Mouse (Mus musculus) forebrain, embryonic 14.5 days (tissue): ENCODE results near the gene Rora. TPM values are rescaled to one million over a fixed set of nuclear protein-coding genes. Genes with fewer than 3 reads are reported as not detected.

Source experiments
- ATAC-seq: fragments of 200-750 bp; cut with Nextera tagmentation; 2 replicates; pipeline ENCODE4 v1.8.0; 2017; ENCODE audit warnings: mild to moderate bottlenecking, moderate library complexity
- DNase-seq: peaks from one replicate; pipeline ENCODE4 v3.0.0-alpha.2; 2015; ENCODE audit warnings: low spot score
- H3K27ac ChIP-seq: fragments of 300-500 bp; sonication (generic); 2 replicates; pipeline ENCODE4 v1.5.1; 2014; ENCODE audit warnings: low read depth, mild to moderate bottlenecking, control low read depth, low read length, moderate library complexity
- H3K27me3 ChIP-seq: fragments of 300-500 bp; sonication (generic); replicated peaks from 2 replicates; pipeline ENCODE4 v1.6.1; 2014; ENCODE audit warnings: low read length, control low read depth, mixed read lengths; ENCODE audit not compliant: control insufficient read depth, insufficient read depth
- H3K36me3 ChIP-seq: fragments of 300-500 bp; sonication (generic); 2 replicates; pipeline ENCODE4 v1.6.1; 2014; ENCODE audit warnings: low read length, control low read depth; ENCODE audit not compliant: control insufficient read depth, insufficient read depth
- H3K4me1 ChIP-seq: fragments of 300-500 bp; sonication (generic); 2 replicates; pipeline ENCODE4 v1.6.1; 2014; ENCODE audit warnings: antibody characterized with exemption, low read length, control low read depth; ENCODE audit not compliant: control insufficient read depth, insufficient read depth
- H3K4me2 ChIP-seq: fragments of 300-500 bp; sonication (generic); 2 replicates; pipeline ENCODE4 v1.6.1; 2014; ENCODE audit warnings: mild to moderate bottlenecking, control low read depth, low read length
- H3K4me3 ChIP-seq: fragments of 300-500 bp; sonication (generic); 2 replicates; pipeline ENCODE4 v1.5.1; 2014; ENCODE audit warnings: low read depth, low read length, control low read depth
- H3K9ac ChIP-seq: fragments of 300-500 bp; sonication (generic); 2 replicates; pipeline ENCODE4 v1.6.1; 2014; ENCODE audit warnings: mild to moderate bottlenecking, low read length, control low read depth, moderate library complexity
- H3K9me3 ChIP-seq: fragments of 300-500 bp; sonication (generic); replicated peaks from 2 replicates; pipeline ENCODE4 v1.6.1; 2016; ENCODE audit warnings: low read length, control low read depth, mixed read lengths; ENCODE audit not compliant: control insufficient read depth
- WGBS: fragments of 180-500 bp; shearing (Covaris S2); extraction: QIAGEN DNeasy Blood & Tissue Kit; methylation state at CpG from one replicate; pipeline ENCODE4 v1.1.7; 2014; 5-methylcytosine and 5-hydroxymethylcytosine counted together
- polyA plus RNA-seq: library from polyadenylated mRNA; unstranded; fragments of >200 nt; fragmentation: Nextera tagmentation; extraction: Ambion mirVana; gene quantifications from 2 replicates; pipeline ENCODE4 v1.2.1, GENCODE M21; 2014

Gene Rora
- polyA plus RNA-seq, 1 experiment from 2014 or later = 15.2 TPM

- Histone ChIP-seq H3K36me3 (no peaks in the 10 kb centered on the region), H3K9ac (no peak overlapping the region), H3K4me2 (no peak overlapping the region), H3K27ac (no peak overlapping the region), H3K4me1 (no peaks in the 10 kb centered on the region), H3K27me3 (no peaks in the 10 kb centered on the region), H3K9me3 (peaks cover 3% of the 10 kb centered on the region; the same call in 1 of the 2 replicates), H3K4me3 (no peak overlapping the region)
- WGBS = 82% methylated on average over 11 of the region's 11 CpGs
- DNase-seq = no peak
- no peak for ATAC-seq
These were observed 73.7 kb downstream of the Rora start for GRCm38 (mm10) chr9:68727166-68727855.

GRCm38 (mm10) chr9:68731438-68731837 is 77.9 kb downstream of the Rora start:
- DNase-seq = no peak

DNA sequence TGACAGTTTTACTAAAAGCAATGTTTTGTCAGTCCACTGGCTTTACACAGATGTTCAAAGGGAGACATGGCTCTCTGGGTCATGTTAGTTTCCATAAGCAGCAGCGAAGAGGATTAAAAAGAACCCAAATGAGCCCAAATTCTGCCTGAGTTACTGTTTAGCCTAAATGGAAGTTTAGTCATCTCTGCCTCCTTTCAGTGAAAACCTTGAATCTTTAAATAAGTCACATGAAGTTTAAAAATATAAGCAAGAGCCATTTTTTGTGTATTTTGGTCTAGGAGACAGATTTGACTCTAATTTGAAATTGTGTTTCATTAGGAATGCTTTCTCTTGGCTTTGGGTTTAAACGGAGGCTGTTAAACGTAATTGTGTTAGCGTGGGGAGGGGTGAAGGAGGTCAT is 79.3 kb downstream of the Rora start:
- no peaks in the 10 kb centered on the region for H3K4me1 ChIP-seq
- H3K9me3 ChIP-seq = peaks cover 3% of the 10 kb centered on the region; the same call in 1 of the 2 replicates
- H3K4me3 ChIP-seq = no peak overlapping the region
- H3K9ac ChIP-seq = no peak overlapping the region
- DNase-seq = no peak
- H3K4me2 ChIP-seq = no peak overlapping the region
- WGBS = 82% methylated on average over 4 of the region's 4 CpGs
- ATAC-seq = no peak
- H3K27me3 ChIP-seq = no peaks in the 10 kb centered on the region
- H3K36me3 ChIP-seq = no peaks in the 10 kb centered on the region
- no peak overlapping the region for H3K27ac ChIP-seq

More at GRCm38 (mm10) chr9:68731438-68731837, 77.9 kb downstream of the Rora start:
- Histone ChIP-seq H3K4me3 (no peak overlapping the region), H3K27ac (no peak overlapping the region), H3K9me3 (peaks cover 3% of the 10 kb centered on the region; the same call in 1 of the 2 replicates), H3K4me2 (no peak overlapping the region), H3K36me3 (no peaks in the 10 kb centered on the region), H3K4me1 (no peaks in the 10 kb centered on the region), H3K9ac (no peak overlapping the region), H3K27me3 (no peaks in the 10 kb centered on the region)
- no peak for ATAC-seq
- WGBS = 81% methylated on average over 1 of the region's 1 CpGs

DNA sequence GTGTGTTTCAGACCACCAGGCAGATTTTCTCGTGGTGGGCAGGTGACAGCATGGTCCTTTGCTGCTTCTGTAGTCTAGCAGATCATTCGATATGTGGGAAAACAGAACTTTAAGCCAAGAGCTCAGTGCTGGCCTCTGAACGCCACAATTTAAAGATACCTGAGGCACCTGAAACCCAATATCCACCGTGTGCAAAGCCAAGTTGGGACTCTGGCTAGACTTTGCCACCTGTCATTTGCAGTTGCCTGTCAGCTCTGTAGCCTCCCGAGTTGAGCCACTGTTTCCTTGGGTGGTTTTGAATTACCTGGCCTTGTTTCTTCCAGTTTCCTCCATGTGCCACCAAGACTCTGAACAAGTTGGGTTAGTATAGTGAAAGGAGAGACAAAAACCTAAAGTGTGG is 82.3 kb downstream of the Rora start:
- Histone ChIP-seq H3K4me1 (no peaks in the 10 kb centered on the region), H3K9me3 (peaks cover 3% of the 10 kb centered on the region; the same call in 1 of the 2 replicates), H3K27ac (no peak overlapping the region), H3K36me3 (no peaks in the 10 kb centered on the region), H3K4me3 (no peak overlapping the region), H3K4me2 (no peak overlapping the region), H3K27me3 (no peaks in the 10 kb centered on the region), H3K9ac (no peak overlapping the region)
- DNase-seq = no peak
- no peak for ATAC-seq
- WGBS = 90% methylated on average over 5 of the region's 5 CpGs

DNA sequence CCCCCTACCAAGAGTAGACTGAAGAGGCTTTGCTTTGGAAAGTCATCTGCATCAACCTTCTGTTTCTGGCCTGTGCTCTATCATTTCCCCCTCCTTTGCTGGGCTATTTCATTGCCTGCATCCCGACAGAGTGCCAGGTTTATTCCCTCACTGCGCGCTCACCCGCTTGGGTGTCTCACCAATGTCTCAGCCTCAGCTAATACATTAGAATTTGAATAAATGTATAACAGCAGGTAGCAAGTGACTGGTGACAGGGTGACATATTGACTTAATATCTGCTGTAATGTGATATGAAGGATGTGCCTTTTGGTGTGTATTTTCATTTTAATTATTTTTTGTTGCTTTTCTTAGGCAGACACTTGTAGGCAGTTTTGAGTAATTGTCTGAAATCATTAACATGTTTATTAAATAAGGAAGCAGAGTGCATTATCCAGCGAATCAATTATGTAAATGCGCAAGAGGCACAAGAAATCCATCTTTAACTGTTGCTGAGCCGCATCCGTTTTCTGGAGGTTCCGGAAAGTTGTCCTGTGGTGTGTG is 83.7 kb downstream of the Rora start:
- Histone ChIP-seq H3K27ac (no peak overlapping the region), H3K9me3 (no peaks in the 10 kb centered on the region; the same call in 1 of the 2 replicates), H3K4me1 (no peaks in the 10 kb centered on the region), H3K4me2 (no peak overlapping the region), H3K27me3 (no peaks in the 10 kb centered on the region), H3K36me3 (no peaks in the 10 kb centered on the region), H3K4me3 (no peak overlapping the region), H3K9ac (no peak overlapping the region)
- no peak for DNase-seq
- no peak for ATAC-seq
- WGBS = 84% methylated on average over 9 of the region's 9 CpGs

DNA sequence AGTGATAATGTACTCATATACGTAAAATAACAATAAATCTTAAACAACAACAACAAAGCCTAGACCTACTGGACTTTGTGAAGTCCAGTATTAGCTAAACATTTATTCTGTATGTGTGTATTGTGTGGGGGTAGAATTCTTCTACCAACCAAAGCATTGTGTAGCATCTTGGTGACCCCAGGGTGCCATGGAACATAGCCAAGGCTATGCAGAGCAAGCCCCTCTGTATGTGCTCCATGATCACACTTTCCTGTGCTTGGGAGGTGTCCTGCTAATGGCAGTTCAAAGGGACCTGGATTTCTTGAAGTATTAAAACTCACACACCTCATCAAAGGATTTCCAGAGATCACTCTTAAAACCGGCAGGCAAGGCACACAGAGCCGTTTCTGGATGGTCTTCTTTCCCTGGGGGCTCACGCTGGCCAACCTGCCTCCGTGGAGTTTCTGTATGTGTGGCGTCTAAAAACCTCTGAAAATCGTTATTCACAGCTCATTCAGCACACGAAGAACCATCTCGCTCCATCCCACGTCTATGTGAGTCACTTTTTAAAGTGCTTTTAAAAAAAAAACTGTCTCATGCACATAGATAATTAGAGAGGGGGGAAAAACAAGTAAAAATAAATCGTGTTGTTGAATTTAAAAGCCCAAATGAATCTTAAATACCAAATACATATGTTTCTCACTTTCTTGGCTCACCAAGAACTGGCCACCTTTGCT is 92.5 kb downstream of the Rora start:
- WGBS = 83% methylated on average over 11 of the region's 11 CpGs
- H3K4me1 ChIP-seq = no peaks in the 10 kb centered on the region
- H3K9ac ChIP-seq = no peak overlapping the region
- H3K9me3 ChIP-seq = no peaks in the 10 kb centered on the region
- no peaks in the 10 kb centered on the region for H3K36me3 ChIP-seq
- H3K27ac ChIP-seq = no peak overlapping the region
- no peak overlapping the region for H3K4me3 ChIP-seq
- no peaks in the 10 kb centered on the region for H3K27me3 ChIP-seq
- DNase-seq = no peak
- no peak overlapping the region for H3K4me2 ChIP-seq
- ATAC-seq = no peak

DNA sequence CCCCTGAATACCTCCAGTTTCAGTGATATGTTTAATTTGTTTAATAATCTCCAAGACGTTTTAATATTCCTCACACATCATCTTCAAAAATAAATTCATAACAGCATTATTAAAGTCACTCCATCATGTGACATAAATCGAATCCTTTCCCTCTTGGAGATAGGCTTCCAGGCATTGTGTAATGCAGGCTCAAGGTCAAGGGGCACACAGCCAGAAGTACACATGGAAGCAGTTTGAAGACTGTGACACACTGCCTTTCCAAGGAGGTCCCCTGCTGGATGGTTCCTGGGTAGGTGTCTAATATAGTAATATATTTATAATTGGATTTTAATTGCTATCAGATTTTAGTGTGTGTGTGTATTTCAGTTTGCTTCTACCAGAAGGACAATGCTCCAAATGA is 103.4 kb downstream of the Rora start:
- ATAC-seq (no peak), DNase-seq (no peak)
- no peak overlapping the region for H3K4me3 ChIP-seq
- H3K4me2 ChIP-seq = no peak overlapping the region
- peaks cover 7% of the 10 kb centered on the region for H3K4me1 ChIP-seq
- no peak overlapping the region for H3K27ac ChIP-seq
- H3K9ac ChIP-seq = no peak overlapping the region
- no peaks in the 10 kb centered on the region for H3K36me3 ChIP-seq
- WGBS = 80% methylated on average over 2 of the region's 2 CpGs
- H3K27me3 ChIP-seq = no peaks in the 10 kb centered on the region
- H3K9me3 ChIP-seq = no peaks in the 10 kb centered on the region

DNA sequence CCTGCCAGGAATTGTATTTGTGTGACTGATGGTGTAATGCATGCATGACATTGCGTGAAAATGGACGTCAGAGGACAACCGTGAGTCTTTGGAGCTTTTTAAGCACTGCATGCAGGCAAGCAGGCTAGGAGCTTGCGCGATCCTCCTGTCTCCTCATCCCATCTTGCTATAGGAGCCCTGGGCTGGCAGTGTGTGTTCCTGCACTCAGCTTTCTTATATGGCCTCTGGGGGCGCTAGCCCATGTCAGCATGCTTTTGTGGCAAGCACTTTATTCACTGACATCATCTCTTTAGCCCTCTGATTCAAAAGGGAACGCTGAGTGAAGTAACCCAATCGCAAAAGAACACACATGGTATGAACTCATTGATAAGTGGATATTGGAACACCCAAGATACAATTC is 105.7 kb downstream of the Rora start:
- DNase-seq (no peak), ATAC-seq (no peak)
- Histone ChIP-seq H3K27ac (no peak overlapping the region), H3K4me1 (peaks cover 2% of the 10 kb centered on the region; the same call in 1 of the 2 replicates), H3K9ac (no peak overlapping the region), H3K27me3 (no peaks in the 10 kb centered on the region), H3K4me3 (no peak overlapping the region), H3K9me3 (no peaks in the 10 kb centered on the region), H3K4me2 (no peak overlapping the region), H3K36me3 (no peaks in the 10 kb centered on the region)
- 72% methylated on average over 8 of the region's 8 CpGs for WGBS

DNA sequence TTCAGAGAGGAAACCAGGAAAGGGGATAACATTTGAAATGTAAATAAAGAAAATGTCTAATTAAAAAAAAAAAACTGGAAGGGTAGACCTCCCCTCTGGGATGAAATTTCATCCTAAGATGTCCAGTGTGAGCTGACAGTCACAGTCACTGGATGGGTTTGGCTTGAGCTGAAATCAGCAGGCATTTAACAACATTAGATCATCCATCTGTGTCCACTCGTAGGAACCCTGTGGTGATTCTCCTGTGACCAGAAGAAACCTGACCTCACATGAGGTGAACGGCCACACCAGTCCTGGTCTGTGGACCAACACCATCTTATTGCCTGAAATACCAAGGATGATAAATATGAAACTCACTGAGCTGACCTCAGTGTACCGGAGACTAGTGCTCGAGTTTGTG is 106.7 kb downstream of the Rora start:
- WGBS = 84% methylated on average over 4 of the region's 4 CpGs
- ATAC-seq = no peak
- H3K4me1 ChIP-seq = peaks cover 2% of the 10 kb centered on the region; the same call in 1 of the 2 replicates
- no peak overlapping the region for H3K4me2 ChIP-seq
- no peaks in the 10 kb centered on the region for H3K27me3 ChIP-seq
- H3K9ac ChIP-seq = no peak overlapping the region
- no peak overlapping the region for H3K4me3 ChIP-seq
- DNase-seq = no peak
- H3K36me3 ChIP-seq = no peaks in the 10 kb centered on the region
- H3K9me3 ChIP-seq = no peaks in the 10 kb centered on the region
- H3K27ac ChIP-seq = no peak overlapping the region
